Mouse (Mus musculus): Measurements from ENCODE around the gene Nefh. TPM values are rescaled to one million over a fixed set of nuclear protein-coding genes. Genes with fewer than 3 reads are reported as not detected.

Gene Nefh
- 0.06 and 0.12 TPM in 2 replicates for polyA plus RNA-seq (2015; fragmentation: Nextera tagmentation; extraction: Ambion mirVana)

GRCm38 (mm10) chr11:4947813-4948174, at the start of gene Nefh:
Gene Nefh, minus strand, starts transcription at chr11:4948064.
- H3K27me3 ChIP-seq (replicated peaks; ENCODE audit: insufficient read depth, low read length) = peaks cover 44% of the 10 kb centered on the region
- H3K4me3 ChIP-seq (ENCODE audit: low read depth, low read length) = peak within 1 kb of the TSS; percentile 43
- no peaks in the 10 kb centered on the region for H3K36me3 ChIP-seq (ENCODE audit: insufficient read depth, low read length)
- ATAC-seq (peak; percentile 18; the same call in 1 of the 2 replicates), DNase-seq (ENCODE audit: low spot score) (no peak)
- no peak within 1 kb of the TSS for H3K9ac ChIP-seq (replicated peaks; ENCODE audit: low read depth)
- H3K4me2 ChIP-seq (replicated peaks; ENCODE audit: low read depth, low read length) = peak within 1 kb of the TSS; percentile 75
- no peak within 1 kb of the TSS for H3K27ac ChIP-seq (ENCODE audit: low read length)
- TF ChIP-seq CTCF (IDR thresholded peaks at IDR 0.05) = no peak
- TF ChIP-seq EP300 (IDR thresholded peaks at IDR 0.05) = no peak
- no peaks in the 10 kb centered on the region for H3K9me3 ChIP-seq (ENCODE audit: low read length)
- H3K4me1 ChIP-seq (ENCODE audit: insufficient read depth, low read depth, low read length) = peaks cover 6% of the 10 kb centered on the region; the same call in 1 of the 2 replicates
- under 1% methylated on average over 36 of the region's 41 CpGs for WGBS

- no peaks in the 10 kb centered on the region for H3K9me3 ChIP-seq (ENCODE audit: low read length)
- no peak for DNase-seq (ENCODE audit: low spot score)
- ATAC-seq = no peak
- no peak overlapping the region for H3K4me2 ChIP-seq (replicated peaks; ENCODE audit: low read depth, low read length)
- H3K4me3 ChIP-seq (ENCODE audit: low read depth, low read length) = no peak overlapping the region
- no peak for TF ChIP-seq CTCF (IDR thresholded peaks at IDR 0.05)
- no peak for TF ChIP-seq EP300 (IDR thresholded peaks at IDR 0.05)
- H3K27me3 ChIP-seq (replicated peaks; ENCODE audit: insufficient read depth, low read length) = no peaks in the 10 kb centered on the region
- H3K4me1 ChIP-seq (ENCODE audit: insufficient read depth, low read depth, low read length) = no peaks in the 10 kb centered on the region
- 84% methylated on average over 5 of the region's 5 CpGs for WGBS
- H3K9ac ChIP-seq (replicated peaks; ENCODE audit: low read depth) = no peak overlapping the region
- H3K27ac ChIP-seq (ENCODE audit: low read length) = no peak overlapping the region
- no peaks in the 10 kb centered on the region for H3K36me3 ChIP-seq (ENCODE audit: insufficient read depth, low read length)
Measured at GRCm38 (mm10) chr11:4996621-4997199, 48.8 kb upstream of the Nefh start.

GRCm38 (mm10) chr11:4995676-4996075, 47.8 kb upstream of the Nefh start:
- H3K9ac ChIP-seq (replicated peaks; ENCODE audit: low read depth) = no peak overlapping the region
- WGBS = 91% methylated on average over 3 of the region's 3 CpGs
- no peaks in the 10 kb centered on the region for H3K36me3 ChIP-seq (ENCODE audit: insufficient read depth, low read length)
- TF ChIP-seq EP300 (IDR thresholded peaks at IDR 0.05) (no peak), CTCF (IDR thresholded peaks at IDR 0.05) (no peak)
- no peak for ATAC-seq
- H3K4me3 ChIP-seq (ENCODE audit: low read depth, low read length) = no peak overlapping the region
- H3K4me1 ChIP-seq (ENCODE audit: insufficient read depth, low read depth, low read length) = no peaks in the 10 kb centered on the region
- no peaks in the 10 kb centered on the region for H3K9me3 ChIP-seq (ENCODE audit: low read length)
- no peak overlapping the region for H3K27ac ChIP-seq (ENCODE audit: low read length)
- H3K27me3 ChIP-seq (replicated peaks; ENCODE audit: insufficient read depth, low read length) = no peaks in the 10 kb centered on the region
- H3K4me2 ChIP-seq (replicated peaks; ENCODE audit: low read depth, low read length) = no peak overlapping the region
- DNase-seq (ENCODE audit: low spot score) = no peak

GRCm38 (mm10) chr11:4992471-4992870, 44.6 kb upstream of the Nefh start:
- H3K9me3 ChIP-seq (ENCODE audit: low read length) = no peaks in the 10 kb centered on the region
- no peaks in the 10 kb centered on the region for H3K4me1 ChIP-seq (ENCODE audit: insufficient read depth, low read depth, low read length)
- no peak for TF ChIP-seq CTCF (IDR thresholded peaks at IDR 0.05)
- TF ChIP-seq EP300 (IDR thresholded peaks at IDR 0.05) = no peak
- DNase-seq (ENCODE audit: low spot score) (no peak), ATAC-seq (no peak)
- no peak overlapping the region for H3K27ac ChIP-seq (ENCODE audit: low read length)
- H3K9ac ChIP-seq (replicated peaks; ENCODE audit: low read depth) = no peak overlapping the region
- no peaks in the 10 kb centered on the region for H3K36me3 ChIP-seq (ENCODE audit: insufficient read depth, low read length)
- WGBS = 92% methylated on average over 2 of the region's 2 CpGs
- H3K4me3 ChIP-seq (ENCODE audit: low read depth, low read length) = no peak overlapping the region
- H3K4me2 ChIP-seq (replicated peaks; ENCODE audit: low read depth, low read length) = no peak overlapping the region
- no peaks in the 10 kb centered on the region for H3K27me3 ChIP-seq (replicated peaks; ENCODE audit: insufficient read depth, low read length)

GRCm38 (mm10) chr11:4989187-4989586, 41.3 kb upstream of the Nefh start:
- DNase-seq (ENCODE audit: low spot score) = peak; percentile 27
- Histone ChIP-seq H3K36me3 (ENCODE audit: insufficient read depth, low read length) (no peaks in the 10 kb centered on the region), H3K27me3 (replicated peaks; ENCODE audit: insufficient read depth, low read length) (no peaks in the 10 kb centered on the region), H3K4me3 (ENCODE audit: low read depth, low read length) (no peak overlapping the region), H3K4me1 (ENCODE audit: insufficient read depth, low read depth, low read length) (no peaks in the 10 kb centered on the region), H3K4me2 (replicated peaks; ENCODE audit: low read depth, low read length) (no peak overlapping the region), H3K9me3 (ENCODE audit: low read length) (no peaks in the 10 kb centered on the region), H3K9ac (replicated peaks; ENCODE audit: low read depth) (no peak overlapping the region), H3K27ac (ENCODE audit: low read length) (no peak overlapping the region)
- WGBS = 61% methylated on average over 3 of the region's 3 CpGs
- TF ChIP-seq EP300 (IDR thresholded peaks at IDR 0.05) (no peak), CTCF (IDR thresholded peaks at IDR 0.05) (no peak)
- ATAC-seq = no peak

- Histone ChIP-seq H3K4me3 (ENCODE audit: low read depth, low read length) (peak overlapping the region; percentile 67), H3K27me3 (replicated peaks; ENCODE audit: insufficient read depth, low read length) (no peaks in the 10 kb centered on the region), H3K36me3 (ENCODE audit: insufficient read depth, low read length) (no peaks in the 10 kb centered on the region), H3K27ac (ENCODE audit: low read length) (no peak overlapping the region), H3K4me1 (ENCODE audit: insufficient read depth, low read depth, low read length) (no peaks in the 10 kb centered on the region), H3K9me3 (ENCODE audit: low read length) (no peaks in the 10 kb centered on the region), H3K4me2 (replicated peaks; ENCODE audit: low read depth, low read length) (peak overlapping the region; percentile 94), H3K9ac (replicated peaks; ENCODE audit: low read depth) (peak overlapping the region; percentile 56)
- DNase-seq (ENCODE audit: low spot score) (no peak), ATAC-seq (no peak)
- TF ChIP-seq EP300 (IDR thresholded peaks at IDR 0.05) = no peak
- no peak for TF ChIP-seq CTCF (IDR thresholded peaks at IDR 0.05)
- WGBS = 45% methylated on average over 11 of the region's 11 CpGs
Measured at GRCm38 (mm10) chr11:4987487-4987852, 39.6 kb upstream of the Nefh start.
